Mouse (Mus musculus) forebrain, postnatal 0 days (tissue): ENCODE measurements around the gene Tifab. TPM values are rescaled to one million over a fixed set of nuclear protein-coding genes. Genes with fewer than 3 reads are reported as not detected.

Experiments
- ATAC-seq: fragments of 200-750 bp; cut with Nextera tagmentation; 2 replicates; pipeline ENCODE4 v1.8.0; 2017; ENCODE audit warnings: mild to moderate bottlenecking, moderate library complexity
- DNase-seq: peaks from one replicate; pipeline ENCODE4 v3.0.0-alpha.2; 2015
- H3K27ac ChIP-seq: fragments of 300-500 bp; sonication (generic); 2 replicates; pipeline ENCODE4 v1.5.1; 2014; ENCODE audit warnings: low read depth, mild to moderate bottlenecking, antibody characterized with exemption, low read length, moderate library complexity, mixed read lengths
- H3K27me3 ChIP-seq: fragments of 300-500 bp; sonication (generic); 2 replicates; pipeline ENCODE4 v1.6.1; 2014; ENCODE audit warnings: mild to moderate bottlenecking, low read length, mixed read lengths; ENCODE audit not compliant: insufficient read depth
- H3K36me3 ChIP-seq: fragments of 300-500 bp; sonication (generic); 2 replicates; pipeline ENCODE4 v1.6.1; 2014; ENCODE audit warnings: mild to moderate bottlenecking, moderate library complexity; ENCODE audit not compliant: insufficient read depth
- H3K4me1 ChIP-seq: fragments of 300-500 bp; sonication (generic); 2 replicates; pipeline ENCODE4 v1.6.1; 2014; ENCODE audit warnings: antibody characterized with exemption; ENCODE audit not compliant: insufficient read depth
- H3K4me2 ChIP-seq: fragments of 300-500 bp; sonication (generic); 2 replicates; pipeline ENCODE4 v1.6.1; 2014; ENCODE audit warnings: low read depth, mild to moderate bottlenecking, moderate library complexity
- H3K4me3 ChIP-seq: fragments of 300-500 bp; sonication (generic); 2 replicates; pipeline ENCODE4 v1.5.1; 2014; ENCODE audit warnings: low read depth, low read length, mixed read lengths
- H3K9ac ChIP-seq: fragments of 300-500 bp; sonication (generic); 2 replicates; pipeline ENCODE4 v1.6.1; 2014; ENCODE audit warnings: mild to moderate bottlenecking
- H3K9me3 ChIP-seq: fragments of 300-500 bp; sonication (generic); 2 replicates; pipeline ENCODE4 v1.6.1; 2016; ENCODE audit warnings: low read length
- CTCF ChIP-seq: sonication (generic); IDR thresholded peaks from 2 replicates; pipeline ENCODE4 v1.5.1; 2016; ENCODE audit warnings: antibody characterized with exemption, control low read depth, low read depth
- WGBS: fragments of 180-500 bp; shearing (Covaris S2); extraction: QIAGEN DNeasy Blood & Tissue Kit; methylation state at CpG from one replicate; pipeline ENCODE4 v1.1.7; 2014; 5-methylcytosine and 5-hydroxymethylcytosine counted together
- polyA plus RNA-seq: library from polyadenylated mRNA; unstranded; fragments of >200 nt; fragmentation: Nextera tagmentation; extraction: Ambion mirVana; gene quantifications from 2 replicates; pipeline ENCODE4 v1.2.1, GENCODE M21; 2015
- total RNA-seq: library from RNA; depleted of rRNA; stranded (reverse); fragments of >200 nt; gene quantifications from 2 replicates; pipeline ENCODE4 v1.2.3, GENCODE M21; 2014; rRNA removed

Tifab gene
- total and polyA plus RNA-seq, 2 experiments from 2014 or later, result 0.05 to 0.61 TPM

- H3K9me3 ChIP-seq, result no peaks in the 10 kb centered on the region
- DNase-seq (no peak), ATAC-seq (no peak)
- TF ChIP-seq CTCF, result no peak
- WGBS, result 90% methylated on average over 4 of the region's 4 CpGs
- H3K27me3 ChIP-seq, result no peaks in the 10 kb centered on the region
- H3K4me2 ChIP-seq, result no peak overlapping the region
- peaks cover 41% of the 10 kb centered on the region for H3K36me3 ChIP-seq
- no peak overlapping the region for H3K4me3 ChIP-seq
- no peak overlapping the region for H3K9ac ChIP-seq
- H3K4me1 ChIP-seq, result no peaks in the 10 kb centered on the region
- H3K27ac ChIP-seq, result no peak overlapping the region
These were observed 49.7 kb downstream of the Tifab start for GRCm38 (mm10) chr13:56129014-56129413.

- DNase-seq (no peak), ATAC-seq (no peak)
- Histone ChIP-seq H3K27ac (no peak overlapping the region), H3K4me3 (no peak overlapping the region), H3K4me2 (no peak overlapping the region), H3K4me1 (no peaks in the 10 kb centered on the region), H3K36me3 (peaks cover 66% of the 10 kb centered on the region), H3K9ac (no peak overlapping the region), H3K27me3 (no peaks in the 10 kb centered on the region), H3K9me3 (no peaks in the 10 kb centered on the region)
- WGBS, result 93% methylated on average over 10 of the region's 10 CpGs
- TF ChIP-seq CTCF, result no peak
These were observed 53.1 kb downstream of the Tifab start for GRCm38 (mm10) chr13:56125632-56126031.

Other genes with a start within 250 kb of the Tifab start
- 151 and 181 TPM in 2 replicates for gene H2afy, start 42.5 kb downstream of the Tifab start, total RNA-seq
- gene H2afy, start 42.5 kb downstream of the Tifab start, polyA plus RNA-seq, result 169 and 171 TPM in 2 replicates
- 0.08 TPM in 1 of 2 replicates, not detected in the other for gene Neurog1, start 73.3 kb upstream of the Tifab start, total RNA-seq
- gene Neurog1, start 73.3 kb upstream of the Tifab start, polyA plus RNA-seq, result not detected in 2 replicates
- 21.3 and 44.2 TPM in 2 replicates for gene Cxcl14, start 117.7 kb upstream of the Tifab start, total RNA-seq
- 37.2 and 37.6 TPM in 2 replicates for gene Cxcl14, start 117.7 kb upstream of the Tifab start, polyA plus RNA-seq
- gene Gm3045, start 247.7 kb upstream of the Tifab start, total RNA-seq, result not detected in 2 replicates
- not detected in 2 replicates for gene Gm3045, start 247.7 kb upstream of the Tifab start, polyA plus RNA-seq